Mouse (Mus musculus): ENCODE measurements around the gene Odam. TPM values are rescaled to one million over a fixed set of nuclear protein-coding genes. Genes with fewer than 3 reads are reported as not detected.

Gene Odam
- polyA plus RNA-seq, 1 experiment from 2014 or later = not detected

Other genes with a start within 250 kb of the Odam start
- not detected in 2 replicates for gene Csn1s1, start 218.8 kb upstream of the Odam start, polyA plus RNA-seq (2014; fragmentation: Nextera tagmentation; extraction: Ambion mirVana)
- not detected in 2 replicates for gene Csn2, start 185.4 kb upstream of the Odam start, polyA plus RNA-seq (2014; fragmentation: Nextera tagmentation; extraction: Ambion mirVana)
- gene Csn1s2a, start 110.5 kb upstream of the Odam start, polyA plus RNA-seq (2014; fragmentation: Nextera tagmentation; extraction: Ambion mirVana) = not detected in 2 replicates
- not detected in 2 replicates for gene Csn1s2b, start 76.9 kb upstream of the Odam start, polyA plus RNA-seq (2014; fragmentation: Nextera tagmentation; extraction: Ambion mirVana)
- gene Prr27, start 59.3 kb upstream of the Odam start, polyA plus RNA-seq (2014; fragmentation: Nextera tagmentation; extraction: Ambion mirVana) = not detected in 2 replicates
- gene Csn3, start 40.5 kb downstream of the Odam start, polyA plus RNA-seq (2014; fragmentation: Nextera tagmentation; extraction: Ambion mirVana) = not detected in 2 replicates
- not detected in 2 replicates for gene 2310003L06Rik, start 84.4 kb downstream of the Odam start, polyA plus RNA-seq (2014; fragmentation: Nextera tagmentation; extraction: Ambion mirVana)
- gene Gm28434, start 84.5 kb downstream of the Odam start, polyA plus RNA-seq (2014; fragmentation: Nextera tagmentation; extraction: Ambion mirVana) = not detected in 2 replicates
- not detected in 2 replicates for gene Cabs1, start 94.4 kb downstream of the Odam start, polyA plus RNA-seq (2014; fragmentation: Nextera tagmentation; extraction: Ambion mirVana)
- not detected in 2 replicates for gene Smr3a, start 117.5 kb downstream of the Odam start, polyA plus RNA-seq (2014; fragmentation: Nextera tagmentation; extraction: Ambion mirVana)
- gene Smr2, start 201.5 kb downstream of the Odam start, polyA plus RNA-seq (2014; fragmentation: Nextera tagmentation; extraction: Ambion mirVana) = not detected in 2 replicates
- not detected in 2 replicates for gene Gm11116, start 226.5 kb downstream of the Odam start, polyA plus RNA-seq (2014; fragmentation: Nextera tagmentation; extraction: Ambion mirVana)

Data from forebrain, embryonic 11.5 days (tissue).